Mouse (Mus musculus) kidney, postnatal 25 days (tissue): ENCODE results near the gene Ogfrl1.
"Not testable (repeated sequence)": the region's sequence is repeated elsewhere in the genome, so short reads cannot be mapped to it uniquely, and the experiment has no call there.

ENCODE experiments used
- DNase-seq, 2 experiments: peaks; one replicate each; pipeline ENCODE4 v3.0.0; 2021; ENCODE audit warnings: mixed read lengths in 2 of 2

The Ogfrl1 gene

DNA sequence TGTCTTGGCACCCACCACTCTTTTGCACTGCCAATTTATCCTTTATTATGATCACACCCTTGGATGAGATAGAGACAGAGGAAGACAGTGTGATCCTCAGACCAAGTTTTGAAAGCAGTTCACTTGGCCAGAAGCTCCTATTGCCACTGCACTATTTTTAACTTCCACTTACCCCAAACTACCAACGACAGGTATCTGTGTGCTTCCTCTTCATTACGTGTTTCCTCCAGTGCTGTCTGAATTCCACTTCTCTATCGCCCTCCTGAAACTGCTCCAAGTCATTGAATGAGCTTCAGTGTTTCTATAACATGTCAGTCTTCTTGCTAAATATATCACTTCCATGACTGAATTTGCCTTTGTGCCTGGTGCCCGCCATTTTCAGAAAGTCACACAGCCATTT is at the start of gene Ogfrl1:
TSS of gene Ogfrl1 (minus strand) at position 150 of the 400 bp plus-strand sequence.
- no peak for DNase-seq

DNA sequence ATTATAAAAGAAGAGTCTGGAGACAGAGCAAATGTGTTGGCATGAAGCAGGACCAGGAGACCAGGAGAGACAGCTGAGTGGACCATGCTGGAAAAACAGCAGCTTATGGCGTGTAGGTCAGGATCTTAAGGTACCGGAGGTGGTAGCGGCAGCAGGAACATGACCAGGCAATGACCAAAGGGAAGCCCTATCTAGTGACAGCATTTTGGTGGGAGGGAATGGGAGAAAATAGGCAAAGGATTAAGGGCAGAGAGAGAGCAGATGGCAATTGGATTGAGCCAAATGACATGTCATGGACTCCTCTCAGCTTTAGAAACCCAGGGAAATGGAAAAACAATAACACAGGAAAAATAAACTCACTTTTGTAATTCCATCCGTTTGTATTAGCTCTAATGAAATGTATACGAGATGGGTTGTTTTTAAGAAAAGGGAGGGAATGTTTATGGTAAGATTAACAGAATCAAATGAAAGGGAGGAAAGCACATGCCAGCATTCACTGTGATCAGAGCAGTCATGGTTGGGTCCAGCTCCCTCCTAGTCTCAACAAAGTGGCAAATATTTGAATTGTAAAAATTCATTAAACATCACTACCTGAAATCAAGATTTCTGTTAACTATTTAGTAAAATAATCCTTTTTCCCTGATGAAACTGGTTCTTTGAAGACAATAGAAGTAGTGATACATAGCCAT is 48.3 kb upstream of the Ogfrl1 start:
- no peak for DNase-seq

DNA sequence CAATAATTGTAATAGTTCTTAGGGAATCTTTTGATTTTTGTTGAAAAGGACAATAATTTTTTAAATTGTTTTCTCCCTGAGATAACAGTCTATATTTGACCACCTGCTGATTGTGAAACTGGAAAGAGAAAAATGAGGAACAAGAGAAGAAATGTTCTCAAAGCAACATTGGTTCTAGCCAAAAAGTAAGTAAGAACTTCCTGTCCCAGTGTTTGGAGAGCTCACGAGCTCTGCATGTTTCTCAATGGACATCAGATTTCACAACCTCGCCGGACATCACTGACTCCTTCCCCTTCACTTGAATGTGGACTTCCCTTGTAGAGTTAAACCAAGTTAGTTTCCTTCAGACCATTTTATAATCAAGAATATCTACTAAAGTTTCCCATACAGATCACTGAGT is 36.0 kb upstream of the Ogfrl1 start:
- no peak for DNase-seq

DNA sequence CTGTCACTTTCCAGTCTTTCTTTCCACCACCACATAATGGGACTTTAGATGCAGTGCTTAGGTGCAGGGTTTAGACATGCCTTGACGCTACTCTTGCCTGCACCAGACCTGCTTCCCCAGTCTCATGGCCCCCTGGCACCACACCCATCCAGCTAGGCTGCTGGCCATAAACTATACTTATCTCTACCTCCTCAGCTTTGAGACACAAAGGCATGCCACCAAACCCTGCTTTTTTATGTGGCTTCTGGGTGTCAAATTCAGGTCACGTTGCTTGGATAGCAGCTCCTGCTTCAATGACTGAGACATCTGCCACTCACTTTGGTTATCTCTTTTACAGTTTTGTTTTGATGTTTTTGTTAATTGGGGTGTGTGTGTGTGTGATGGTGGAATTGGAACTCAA is 28.9 kb upstream of the Ogfrl1 start:
- no peak for DNase-seq

DNA sequence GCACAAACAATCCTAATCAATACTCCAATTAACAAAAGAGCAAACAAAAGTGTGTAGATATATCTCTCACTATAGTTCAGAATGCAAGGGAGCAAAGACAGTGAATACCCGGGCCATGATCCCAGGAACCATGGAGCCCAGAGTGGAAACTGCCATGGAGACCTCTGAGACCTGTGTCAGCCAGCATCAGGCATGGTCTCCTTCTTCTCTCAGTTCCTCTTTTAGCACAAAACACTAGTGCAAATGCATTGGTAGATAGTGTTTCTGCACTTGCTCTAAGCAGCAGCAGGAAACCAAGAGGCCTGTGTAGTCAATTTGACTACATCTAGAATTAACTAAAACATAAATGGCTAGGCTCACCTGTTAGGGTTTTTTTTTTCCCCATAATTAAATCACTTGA is 21.4 kb upstream of the Ogfrl1 start:
- no peak for DNase-seq

DNA sequence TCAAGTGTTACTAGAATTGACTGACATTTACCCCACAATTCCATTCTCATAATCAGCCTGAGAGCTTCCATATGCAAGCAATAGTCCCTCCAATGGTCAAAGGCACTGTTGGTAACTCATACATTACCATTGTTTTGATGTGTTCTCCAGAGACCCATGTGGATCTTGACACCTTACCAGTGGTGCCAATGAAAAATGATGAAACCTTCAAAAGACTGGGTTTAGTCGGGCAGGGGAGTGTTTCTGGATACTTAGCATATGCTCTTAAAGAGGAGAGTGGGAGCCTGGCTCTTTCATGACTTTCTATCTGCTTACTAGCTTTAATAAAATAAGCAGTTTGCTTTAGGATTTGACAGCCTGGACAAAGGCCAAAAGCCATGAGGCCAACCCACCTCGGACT is 20.5 kb upstream of the Ogfrl1 start:
- no peak for DNase-seq

DNA sequence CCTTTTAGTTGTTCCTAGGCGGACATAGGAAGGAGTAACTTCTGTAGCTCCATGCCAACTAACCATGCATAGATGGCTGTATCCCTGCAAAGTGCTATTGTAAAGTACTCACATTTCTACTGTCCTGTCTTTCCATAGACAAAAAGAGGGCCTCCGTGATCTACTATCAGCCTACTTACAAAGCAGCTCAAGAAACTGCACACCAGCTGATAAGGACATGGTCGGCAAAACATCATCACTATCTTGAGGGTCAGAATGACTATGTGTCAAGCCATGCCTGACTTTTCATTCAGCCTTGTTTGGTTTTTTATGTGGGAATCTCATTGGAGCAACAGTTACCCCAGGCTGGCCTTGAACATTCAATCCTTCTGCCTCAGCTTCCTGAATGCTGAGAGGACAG is 20.0 kb upstream of the Ogfrl1 start:
- DNase-seq: no peak

DNA sequence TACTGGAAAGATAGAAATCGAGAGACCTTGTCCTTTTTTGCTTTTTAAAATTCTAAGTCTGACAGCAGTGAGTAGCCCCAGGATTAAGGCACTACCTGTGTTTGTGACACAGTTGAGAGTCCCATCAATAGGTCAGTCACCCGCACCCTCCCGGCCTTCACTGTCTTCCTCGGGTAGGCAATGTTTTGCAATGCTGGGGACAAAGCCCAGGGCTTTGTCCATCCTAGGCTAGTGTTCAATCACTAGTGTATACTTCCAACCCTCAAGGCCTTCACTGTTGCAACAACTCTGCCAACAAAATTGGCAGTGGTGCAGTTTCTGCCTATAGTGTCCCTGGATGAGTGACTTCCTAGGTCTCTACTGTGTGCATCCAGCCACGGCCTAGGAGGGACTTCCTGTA is 14.0 kb upstream of the Ogfrl1 start:
- DNase-seq: no peak

DNA sequence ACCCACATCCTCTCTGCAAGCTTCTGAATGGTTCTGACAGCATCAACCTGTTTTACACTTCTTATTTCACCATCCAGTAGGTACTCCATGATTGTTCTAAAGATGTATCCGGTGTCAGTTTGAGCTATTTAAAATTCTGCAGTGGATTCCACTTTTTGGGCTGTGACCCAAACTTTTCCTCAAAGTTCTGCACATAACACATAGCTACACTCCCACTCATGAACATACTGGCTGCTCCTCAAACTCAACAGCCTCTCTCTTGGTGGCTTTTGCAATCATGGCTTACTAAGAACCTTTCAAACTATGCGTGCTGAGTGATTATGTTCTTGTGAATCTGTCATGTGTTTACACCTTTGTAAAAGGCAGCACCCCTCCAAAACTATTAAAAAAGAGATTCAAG is 12.4 kb upstream of the Ogfrl1 start:
- no peak for DNase-seq

DNA sequence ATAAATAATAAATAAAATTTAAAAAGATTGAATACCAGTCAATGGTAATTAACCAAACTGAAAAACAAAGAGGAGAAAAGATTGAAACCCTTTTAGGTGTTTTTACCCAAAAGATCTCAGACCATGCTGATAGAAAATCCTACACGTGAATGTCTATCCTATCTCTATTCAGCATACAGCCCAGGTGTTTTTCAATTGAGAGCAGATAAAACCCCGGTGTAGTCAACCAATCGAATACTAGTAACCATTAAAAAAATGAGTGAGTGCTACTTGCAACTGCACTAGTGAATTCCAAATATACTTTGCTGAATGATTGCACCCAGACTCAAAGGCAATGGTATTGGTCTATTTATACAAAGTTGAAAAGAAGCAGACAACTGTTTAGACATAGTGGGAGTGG is 4.8 kb upstream of the Ogfrl1 start:
- DNase-seq: no peak

DNA sequence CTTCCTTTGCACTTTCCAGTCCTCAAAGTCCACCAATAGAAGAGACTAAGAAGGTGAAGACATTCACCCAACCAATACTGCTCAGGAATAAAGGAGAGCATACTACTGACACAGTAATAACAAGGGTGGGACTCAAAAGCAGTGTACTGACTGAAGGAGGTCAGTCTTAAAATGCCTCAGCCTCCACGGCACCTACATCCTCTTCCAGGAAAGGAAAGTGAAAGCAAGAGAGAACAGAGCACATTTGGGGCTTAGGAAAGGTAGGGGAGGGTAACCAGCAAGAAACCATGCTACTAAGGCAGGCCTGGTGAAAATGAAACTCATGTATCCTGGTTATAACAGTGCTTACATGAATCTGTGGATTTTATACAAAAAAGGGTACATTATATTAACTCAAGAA is 2.0 kb upstream of the Ogfrl1 start:
- DNase-seq: no peak

DNA sequence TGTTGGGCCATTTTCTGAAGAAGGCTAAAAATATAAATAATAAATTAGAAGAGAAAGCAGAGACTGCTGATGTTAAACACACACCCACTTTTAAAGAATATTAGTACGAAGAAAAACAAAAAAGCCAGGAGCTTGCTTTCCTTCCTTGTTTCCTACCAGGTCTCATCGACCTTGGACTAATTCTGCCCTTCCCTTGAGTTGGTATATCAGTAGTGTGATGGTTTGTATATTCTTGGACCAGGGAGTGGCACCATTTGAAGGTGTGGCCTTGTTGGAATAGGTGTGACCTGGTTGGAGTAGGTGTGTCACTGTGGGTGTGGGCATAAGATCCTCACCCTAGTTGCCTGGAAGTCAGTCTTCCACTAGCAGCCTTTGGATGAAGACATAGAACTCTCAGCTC is 3.2 kb downstream of the Ogfrl1 start:
- DNase-seq: not testable (repeated sequence)

DNA sequence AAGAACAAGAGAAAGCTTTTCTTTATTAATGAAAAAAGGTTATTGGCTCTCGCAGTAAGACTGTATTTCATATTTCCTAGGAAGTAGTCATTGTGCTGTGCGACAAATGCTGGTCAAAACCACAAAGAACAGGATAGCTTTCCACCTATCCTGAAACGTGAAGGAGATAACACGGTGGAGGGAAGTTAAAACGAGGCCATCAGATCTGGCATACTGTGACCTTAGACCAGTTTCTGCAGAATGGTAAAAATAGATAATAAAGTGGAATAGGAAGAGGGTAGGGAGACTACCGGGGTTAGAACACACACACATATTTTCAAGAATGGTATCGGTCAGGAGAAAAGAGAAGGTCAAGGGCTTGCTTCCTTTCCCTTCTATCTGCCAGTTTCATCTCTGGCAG is 5.8 kb downstream of the Ogfrl1 start:
- no peak for DNase-seq

DNA sequence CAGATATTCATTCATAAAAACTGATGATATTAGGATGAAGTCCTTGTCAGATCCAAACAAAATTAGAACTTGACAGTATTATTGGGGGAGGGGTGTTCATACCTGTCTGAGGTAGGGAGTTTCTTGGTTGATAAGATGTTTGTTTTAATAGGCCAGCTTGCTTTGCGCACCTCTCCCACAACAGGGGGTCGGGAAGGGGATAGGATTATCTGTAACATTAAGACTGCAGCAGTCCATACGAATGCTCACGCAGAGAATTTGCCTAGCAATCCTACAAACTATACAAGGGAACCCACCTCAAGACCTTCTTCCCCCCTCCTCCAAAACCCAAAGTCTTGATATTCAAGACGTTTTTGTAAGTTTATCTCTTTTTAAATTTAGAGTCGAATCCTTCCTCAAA is 13.2 kb downstream of the Ogfrl1 start:
- no peak for DNase-seq

DNA sequence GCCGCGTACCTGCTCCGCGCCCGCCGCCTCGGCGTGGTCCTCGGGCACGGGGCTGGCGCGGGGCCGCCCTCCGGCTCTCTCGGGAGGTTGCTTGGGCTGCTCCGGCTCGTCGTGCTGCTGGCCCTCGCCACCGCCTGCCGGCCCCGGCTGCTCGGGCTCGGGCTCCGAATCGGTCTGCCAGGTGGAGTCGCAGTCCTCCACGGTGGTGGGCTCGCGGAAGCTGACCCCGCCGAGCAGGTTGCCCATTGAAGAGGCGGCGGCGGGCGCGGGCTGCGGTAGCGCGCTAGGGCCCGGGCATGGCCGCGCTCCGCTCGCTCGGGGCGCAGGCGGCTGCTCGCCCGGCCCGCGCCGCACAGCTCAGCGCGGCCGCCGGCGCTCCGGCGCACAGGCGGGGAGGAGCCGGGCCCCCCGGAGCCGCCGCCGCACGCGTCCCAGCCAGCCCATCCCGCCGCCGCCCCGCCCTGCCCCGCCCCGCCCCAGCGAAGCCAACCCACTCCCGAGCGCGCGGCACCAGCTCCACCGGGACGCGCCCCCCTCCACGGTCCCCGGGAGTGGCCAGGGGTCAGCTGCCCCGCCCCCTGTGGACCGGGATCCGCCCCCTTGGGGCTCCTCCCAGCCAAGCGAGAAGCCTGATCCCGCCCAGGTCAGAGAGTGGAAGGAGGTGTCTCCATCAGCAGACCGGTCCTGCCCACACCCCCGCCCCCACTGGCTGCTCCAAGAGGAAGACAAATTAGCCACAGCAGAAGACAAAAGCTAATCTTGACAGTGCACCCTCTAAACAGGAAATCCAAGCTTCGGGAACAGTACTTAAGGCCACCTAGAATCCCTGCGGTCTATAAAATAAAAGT is 14.5 kb downstream of the Ogfrl1 start:
- DNase-seq: peak; percentile 98 to 99

DNA sequence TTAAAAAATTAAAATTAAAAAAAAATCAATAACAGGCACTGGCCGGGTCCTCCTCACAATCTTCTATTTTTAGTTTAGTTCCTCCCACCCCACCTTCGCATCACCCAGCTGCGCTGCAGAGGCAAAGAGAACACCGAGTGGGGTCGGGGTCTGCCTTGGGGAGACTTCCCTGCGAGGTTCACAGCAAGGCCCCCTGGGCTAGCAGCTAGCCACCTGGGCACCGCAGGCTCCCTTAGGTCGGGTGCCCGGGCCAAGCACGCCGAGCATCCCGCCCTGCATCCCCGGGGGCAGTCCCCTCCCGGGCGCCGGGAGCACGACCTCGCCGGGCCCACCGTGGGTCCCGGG is 15.1 kb downstream of the Ogfrl1 start:
- DNase-seq: no peak

DNA sequence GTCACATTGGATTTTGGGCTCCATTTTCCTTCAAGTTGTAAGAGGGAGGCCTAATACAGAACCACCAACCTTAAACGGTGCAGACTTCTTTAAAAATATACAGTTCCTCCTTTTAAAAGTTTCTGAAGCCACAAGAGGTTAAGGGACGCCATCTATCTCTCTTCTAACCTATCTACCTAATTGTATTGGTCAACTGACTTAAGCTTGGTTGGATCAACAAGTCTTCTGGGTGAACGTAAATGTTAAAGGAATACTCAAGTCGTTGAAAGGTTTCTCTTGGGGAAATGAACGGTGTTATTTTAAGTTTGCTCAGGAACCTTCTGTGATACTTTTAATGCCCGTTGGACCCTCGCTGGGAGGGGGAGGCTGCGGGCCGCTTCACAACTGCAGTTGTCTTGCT is 15.5 kb downstream of the Ogfrl1 start:
- DNase-seq: no peak

DNA sequence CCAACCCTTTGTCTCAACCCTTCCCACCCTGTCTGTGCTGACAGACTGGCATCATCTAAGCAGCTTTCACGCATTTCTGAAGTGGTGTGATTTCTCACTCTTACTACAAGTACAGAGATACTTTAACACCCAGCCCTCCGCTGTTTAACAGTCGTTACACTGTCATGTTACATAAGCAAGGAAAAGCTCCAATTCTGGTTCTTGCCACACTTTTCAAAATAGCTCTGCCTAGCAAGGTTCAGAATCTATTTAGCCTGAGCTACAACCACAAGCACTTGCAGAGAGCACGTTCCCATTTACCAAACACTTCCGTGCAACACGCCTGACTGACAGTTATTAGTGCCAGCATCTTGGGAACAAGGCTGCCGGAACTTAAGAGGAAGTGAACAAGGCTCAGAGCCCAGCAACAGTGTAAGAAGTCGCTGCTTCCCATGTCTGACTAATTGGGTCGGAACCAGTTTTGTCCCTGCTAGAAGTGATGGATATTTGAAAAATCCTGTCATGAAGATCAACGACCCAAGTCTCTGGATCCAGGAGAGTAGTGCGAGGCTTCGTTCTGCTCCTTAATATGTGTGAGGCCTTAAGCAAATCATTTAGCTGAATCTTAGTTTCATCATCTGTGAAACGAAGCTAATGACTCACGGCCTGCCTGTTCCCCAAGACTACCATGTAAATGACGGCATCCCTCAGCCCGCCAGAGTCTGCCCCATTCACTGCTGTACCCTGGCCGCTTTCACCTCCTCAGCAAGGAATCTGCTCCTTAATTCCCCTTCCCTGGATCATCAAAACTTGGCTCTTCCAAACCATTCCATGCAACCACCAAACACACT is 17.4 kb downstream of the Ogfrl1 start:
- DNase-seq: peak in 1 of 2 experiments; percentile 9

DNA sequence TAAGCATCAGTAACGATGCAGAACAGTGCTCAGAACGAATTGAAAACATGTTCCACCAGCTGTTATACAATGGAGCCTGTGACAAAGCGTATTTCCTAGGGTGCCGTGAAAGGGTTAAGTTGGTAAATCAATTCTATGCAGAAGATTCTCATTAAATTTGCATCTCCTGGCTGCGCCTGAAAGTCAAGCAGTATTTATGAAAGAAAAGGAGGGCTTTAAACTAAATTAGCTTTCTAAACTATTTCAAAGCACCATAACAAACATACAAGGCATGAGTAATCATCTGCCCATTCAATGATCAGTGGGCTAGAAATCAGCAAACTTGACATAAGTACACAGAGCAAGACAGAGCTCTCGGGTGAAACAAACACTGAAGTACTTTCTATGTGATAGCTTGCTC is 18.3 kb downstream of the Ogfrl1 start:
- no peak for DNase-seq

DNA sequence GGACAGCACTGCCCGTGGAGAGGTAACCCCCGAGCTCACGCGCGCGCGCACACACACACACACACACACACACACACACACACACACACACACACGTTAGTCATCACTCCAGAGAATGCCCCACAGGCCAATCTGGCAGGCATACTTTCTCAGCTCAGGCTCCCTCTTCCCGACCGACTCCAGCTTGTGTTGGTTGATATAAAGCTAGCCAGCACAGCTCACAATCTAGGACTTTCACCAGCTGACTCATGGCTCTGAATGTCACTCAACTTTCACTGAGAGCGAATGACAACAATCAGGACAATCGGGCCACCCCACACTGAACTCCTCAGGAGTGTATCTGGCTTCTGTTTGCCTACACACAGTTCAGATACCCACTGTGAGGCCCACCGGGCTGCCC is 20.0 kb downstream of the Ogfrl1 start:
- no peak for DNase-seq

DNA sequence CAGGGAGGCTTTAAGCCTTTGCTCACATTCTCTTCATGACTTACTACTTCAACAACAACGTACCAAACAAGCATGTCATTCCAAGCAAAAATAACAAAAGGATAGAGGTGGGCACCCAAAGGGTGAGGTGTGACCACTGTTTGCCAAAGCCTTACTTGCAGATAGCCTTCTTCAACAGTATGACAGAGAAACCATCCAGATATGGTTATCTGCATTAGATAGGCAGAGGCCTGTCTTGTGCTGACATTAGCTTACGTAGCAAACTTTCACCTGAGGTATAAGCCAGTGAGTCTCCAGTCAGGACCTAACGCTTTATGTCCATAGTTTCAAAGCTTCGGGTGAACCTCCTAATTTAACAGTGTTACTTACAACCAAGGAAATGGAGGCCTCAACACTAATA is 23.4 kb downstream of the Ogfrl1 start:
- no peak for DNase-seq

DNA sequence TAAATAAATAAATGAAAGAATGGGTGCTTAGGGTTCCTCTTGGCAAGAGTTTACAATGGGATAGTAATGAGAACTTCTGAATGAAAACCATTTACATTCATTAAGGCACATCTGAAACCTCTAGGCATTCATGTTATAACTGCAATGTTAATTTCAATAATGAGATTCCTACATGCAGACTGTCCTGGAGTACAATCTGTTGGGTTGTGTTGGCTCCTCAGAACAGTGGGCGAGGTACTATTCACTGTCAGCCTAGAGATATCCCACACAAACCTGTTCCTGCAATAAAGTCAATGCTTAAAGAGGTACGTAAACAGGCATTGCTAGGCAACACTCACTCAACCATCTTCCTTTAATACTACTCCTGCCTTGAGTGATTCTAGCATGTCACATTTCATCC is 32.0 kb downstream of the Ogfrl1 start:
- DNase-seq: no peak

DNA sequence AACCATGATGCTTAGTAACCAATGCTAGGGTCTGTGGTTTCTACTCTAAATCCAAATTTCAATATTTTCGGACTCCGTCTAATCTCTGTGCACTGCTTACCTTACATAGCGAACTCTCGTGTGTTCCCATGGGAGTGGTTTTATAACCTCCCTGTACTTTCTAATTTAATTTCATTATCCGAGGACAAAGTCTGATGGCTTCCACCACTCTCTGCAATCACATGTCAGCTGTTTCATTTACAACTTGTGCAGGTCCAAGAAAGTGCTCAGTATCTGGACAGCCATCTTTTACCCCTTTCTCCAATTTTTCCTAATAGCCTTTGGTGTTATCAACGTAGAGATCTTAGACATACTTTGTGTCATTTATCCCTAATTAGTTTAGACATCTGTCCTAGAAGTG is 44.7 kb downstream of the Ogfrl1 start:
- DNase-seq: no peak

DNA sequence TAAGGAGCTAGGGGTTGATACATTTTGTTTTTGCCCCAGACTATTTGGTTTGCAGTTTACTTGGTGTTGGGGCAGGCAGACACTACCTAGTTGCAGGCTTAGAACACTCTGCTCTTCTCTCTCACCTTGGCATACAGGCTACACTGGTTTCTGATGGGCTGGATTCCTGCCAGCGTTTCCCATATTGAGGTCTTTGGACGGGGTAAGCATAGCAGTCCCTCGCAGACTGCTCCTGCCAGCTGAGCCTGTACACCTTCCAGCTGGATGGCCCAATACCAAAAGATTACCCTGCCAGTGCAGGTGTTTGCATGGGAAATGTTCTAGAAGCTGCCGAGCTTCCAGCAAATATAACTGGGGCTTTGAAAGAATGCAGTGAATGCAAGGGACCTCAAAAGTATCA is 45.8 kb downstream of the Ogfrl1 start:
- DNase-seq: no peak
